Mouse (Mus musculus): ENCODE measurements around the gene Gm1673.

Gm1673 gene

GRCm38 (mm10) chr5:33997051-33997741 lies 14.0 kb downstream of the Gm1673 start:
- DNase-seq (ENCODE audit: low read depth in 1 of 2, low spot score in 2 of 2): no peak

DNA sequence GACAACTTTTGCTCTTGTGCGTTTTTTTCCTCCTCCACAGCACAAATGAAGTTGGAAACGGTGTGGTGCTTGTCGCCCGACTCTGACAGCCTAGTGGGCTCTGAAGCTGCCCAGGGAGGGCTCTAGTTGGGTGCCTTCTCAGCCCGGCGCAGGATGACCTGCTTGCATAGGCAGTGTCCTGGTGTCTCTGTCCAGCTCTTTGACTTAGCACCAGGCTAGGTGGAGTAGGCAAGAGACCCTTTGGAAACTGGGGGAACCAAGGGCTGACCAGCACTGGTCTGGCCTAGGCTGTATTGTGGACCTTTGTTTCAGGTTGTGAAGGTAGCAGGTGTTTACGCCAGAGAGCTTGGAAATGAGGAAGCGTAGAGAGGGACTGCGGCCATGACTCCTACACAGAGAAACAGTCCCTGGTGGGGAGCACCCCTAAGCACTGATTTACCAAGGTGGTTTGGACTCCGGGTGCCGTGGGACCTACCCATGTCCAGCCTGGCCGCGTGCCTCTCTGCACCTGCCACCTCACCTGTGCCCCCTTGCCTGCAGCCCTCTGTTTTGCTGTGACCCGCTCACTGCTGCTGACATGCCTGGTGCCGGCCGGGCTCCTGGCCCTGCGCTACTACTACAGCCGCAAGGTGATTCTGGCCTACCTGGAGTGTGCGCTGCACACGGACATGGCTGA lies 14.7 kb downstream of the Gm1673 start:
- DNase-seq (ENCODE audit: low read depth in 1 of 2, low spot score in 2 of 2): no peak

DNA sequence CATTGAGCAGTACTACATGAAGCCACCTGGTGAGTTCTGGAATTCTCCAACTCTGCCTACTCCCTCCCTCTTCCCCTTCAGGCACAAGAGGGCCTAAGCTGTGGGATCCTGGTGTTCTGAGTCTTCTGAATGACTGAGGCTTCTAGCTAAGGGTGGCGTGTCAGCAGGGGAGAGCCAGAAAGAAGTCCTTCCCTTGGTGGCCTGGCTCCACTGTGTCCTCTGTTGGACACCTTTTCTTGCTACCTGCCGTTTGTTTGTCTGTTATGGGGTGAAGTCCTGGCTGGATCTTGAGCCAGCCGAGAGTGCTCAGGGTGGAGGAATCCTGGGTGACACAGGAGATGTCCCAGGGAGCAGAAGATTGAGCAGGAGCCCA lies 15.3 kb downstream of the Gm1673 start:
- DNase-seq (ENCODE audit: low read depth in 1 of 2, low spot score in 2 of 2): no peak

DNA sequence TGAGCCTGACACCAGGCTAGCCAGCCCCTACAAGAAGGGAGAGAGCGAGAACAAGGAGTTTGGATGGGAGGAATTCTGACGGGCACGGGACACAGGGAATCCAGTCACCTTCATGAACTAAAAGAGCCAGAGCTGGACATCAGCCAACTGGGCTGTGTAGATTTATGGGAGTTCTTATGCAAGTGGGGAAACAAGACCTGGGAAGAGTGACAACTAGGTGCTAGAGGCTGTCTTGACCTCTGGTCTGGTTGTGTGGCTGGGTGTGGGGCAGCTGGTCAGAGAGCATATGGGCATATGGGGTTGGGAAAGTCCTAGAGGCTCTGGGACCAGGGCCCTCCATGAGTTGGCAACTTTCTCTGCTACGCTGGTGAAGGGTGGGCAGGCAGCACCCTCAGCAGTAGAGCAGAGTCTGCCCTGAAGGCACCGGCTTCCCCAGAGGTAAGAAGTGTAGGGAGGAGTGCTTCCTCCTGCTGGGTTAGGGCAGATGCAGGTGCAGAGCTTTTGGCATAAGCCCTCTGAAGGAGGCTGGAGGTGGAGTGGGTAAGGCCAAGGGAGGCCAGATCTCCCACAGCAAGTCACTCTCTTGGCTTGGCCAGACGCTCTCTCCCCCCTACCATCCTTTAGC lies 16.3 kb downstream of the Gm1673 start:
- DNase-seq (ENCODE audit: low read depth in 1 of 2, low spot score in 2 of 2): no peak

DNA sequence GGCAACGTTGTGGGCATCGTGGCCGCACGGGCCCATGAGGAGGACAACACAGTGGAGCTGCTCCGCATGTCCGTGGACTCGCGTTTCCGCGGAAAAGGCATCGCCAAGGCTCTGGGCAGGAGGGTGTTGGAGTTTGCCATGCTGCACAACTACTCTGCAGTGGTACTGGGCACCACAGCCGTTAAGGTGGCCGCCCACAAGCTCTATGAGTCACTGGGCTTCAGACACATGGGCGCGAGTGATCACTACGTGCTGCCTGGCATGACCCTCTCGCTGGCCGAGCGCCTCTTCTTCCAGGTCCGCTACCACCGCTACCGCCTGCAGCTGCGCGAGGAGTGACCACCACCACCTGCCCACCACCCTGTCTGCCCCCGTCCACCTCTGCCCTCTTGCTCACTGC lies 17.6 kb downstream of the Gm1673 start:
- DNase-seq (ENCODE audit: low read depth in 1 of 2, low spot score in 2 of 2): no peak

DNA sequence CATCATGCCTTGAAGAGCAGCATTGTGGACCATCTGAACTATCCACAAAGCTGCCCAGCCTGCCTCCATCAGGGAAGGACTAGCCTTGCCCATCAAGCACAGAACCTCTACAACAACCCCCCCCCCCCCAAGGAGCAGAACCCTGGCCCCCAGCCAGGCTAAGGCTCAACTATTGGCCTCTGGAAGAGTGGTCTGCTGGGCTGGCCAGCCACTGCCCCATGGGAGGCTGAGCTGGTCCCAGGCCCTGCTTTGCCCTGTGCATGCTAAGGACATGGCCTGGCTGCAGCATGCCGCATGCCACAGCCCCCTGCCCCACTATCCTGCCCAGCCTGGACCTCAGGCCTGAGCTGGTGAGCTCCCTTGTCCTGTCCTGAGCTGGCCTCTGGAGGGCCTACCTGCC lies 18.2 kb downstream of the Gm1673 start:
- DNase-seq (ENCODE audit: low read depth in 1 of 2, low spot score in 2 of 2): no peak

GRCm38 (mm10) chr5:34002636-34003035 lies 19.4 kb downstream of the Gm1673 start:
- no peak for DNase-seq (ENCODE audit: low read depth in 1 of 2, low spot score in 2 of 2)

- no peak for DNase-seq (ENCODE audit: low read depth in 1 of 2, low spot score in 2 of 2)
Observed at GRCm38 (mm10) chr5:34004618-34005017, 21.4 kb downstream of the Gm1673 start.

DNA sequence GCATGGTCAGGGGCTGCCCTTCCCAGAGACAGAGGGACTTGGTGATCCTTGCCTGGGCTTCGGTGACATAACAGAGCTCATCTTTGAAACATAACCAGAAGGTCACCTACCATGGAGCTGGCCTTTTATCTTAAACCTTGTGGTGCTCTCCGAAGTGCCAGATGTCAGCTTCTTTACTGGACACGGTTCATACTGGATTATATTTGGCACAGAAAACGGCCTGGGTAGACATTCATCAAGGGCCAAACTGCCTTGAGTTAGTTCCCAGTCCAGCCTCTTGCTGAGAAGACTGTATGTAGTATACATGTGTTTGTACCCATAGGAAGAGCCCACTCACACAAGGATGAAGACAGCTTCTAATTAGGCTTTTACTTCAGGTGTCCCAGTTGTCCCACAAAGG lies 23.6 kb downstream of the Gm1673 start:
- no peak for DNase-seq (ENCODE audit: low read depth in 1 of 2, low spot score in 2 of 2)

- no peak for DNase-seq (ENCODE audit: low read depth in 1 of 2, low spot score in 2 of 2)
Observed at GRCm38 (mm10) chr5:34007392-34007941, 24.2 kb downstream of the Gm1673 start.

- DNase-seq (ENCODE audit: low read depth in 1 of 2, low spot score in 2 of 2): no peak
Observed at GRCm38 (mm10) chr5:34014652-34015051, 31.4 kb downstream of the Gm1673 start.

DNA sequence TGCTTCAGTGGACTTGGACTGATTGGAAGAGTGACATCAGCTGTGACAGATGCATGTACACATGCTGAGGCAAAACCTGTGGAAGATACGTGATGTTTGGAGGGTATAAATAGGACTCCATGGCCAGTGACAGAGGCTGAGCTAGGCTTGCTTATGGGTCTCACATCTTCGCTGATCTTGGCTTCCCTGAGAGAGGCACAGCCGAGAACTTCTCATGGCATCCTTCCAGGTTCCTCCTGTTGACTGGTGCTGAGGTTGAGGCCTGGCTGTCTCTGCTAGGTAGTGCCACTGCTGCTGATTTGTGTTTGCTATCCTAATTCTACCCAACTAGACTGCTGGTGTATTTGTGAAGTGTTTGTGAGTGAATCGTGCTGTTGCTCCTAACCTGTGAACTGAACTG lies 35.7 kb downstream of the Gm1673 start:
- no peak for DNase-seq (ENCODE audit: low read depth in 1 of 2, low spot score in 2 of 2)

- no peak for DNase-seq (ENCODE audit: low read depth in 1 of 2, low spot score in 2 of 2)
Observed at GRCm38 (mm10) chr5:34030101-34030500, 46.9 kb downstream of the Gm1673 start.

DNA sequence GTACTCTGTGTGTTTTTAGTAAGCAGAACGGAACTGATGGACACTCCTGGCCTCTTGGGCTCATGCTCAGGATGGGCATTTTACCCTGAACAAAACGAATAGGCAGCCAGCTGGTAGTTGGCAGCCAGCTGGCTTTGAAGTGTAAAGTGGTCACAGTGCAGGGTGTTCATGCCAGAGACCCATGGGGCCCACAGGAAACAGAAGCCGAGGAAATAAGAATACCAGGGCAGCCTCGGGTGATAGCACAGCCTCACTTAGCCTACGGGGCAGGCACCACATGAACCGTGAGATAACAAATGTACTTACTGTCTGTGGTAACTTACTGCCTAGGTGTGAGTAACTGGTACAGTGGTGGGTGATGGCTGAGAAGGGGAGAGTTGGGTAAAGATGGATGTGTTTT lies 47.8 kb downstream of the Gm1673 start:
- no peak for DNase-seq (ENCODE audit: low read depth in 1 of 2, low spot score in 2 of 2)

GRCm38 (mm10) chr5:34032520-34032919 lies 49.3 kb downstream of the Gm1673 start:
- DNase-seq (ENCODE audit: low read depth in 1 of 2, low spot score in 2 of 2): no peak

Data from monocyte, adult 2 months (primary cell).